Mouse (Mus musculus): ENCODE results near the gene Olfr459. TPM values are rescaled to one million over a fixed set of nuclear protein-coding genes. Genes with fewer than 3 reads are reported as not detected.
A peak's percentile ranks its signal among the peaks of the same experiment; 100 is the strongest.

Olfr459 gene
- polyA plus RNA-seq (2015; fragmentation: Nextera tagmentation; extraction: Ambion mirVana), result not detected in 2 replicates

- ATAC-seq, result no peak
- Histone ChIP-seq H3K4me3 (ENCODE audit: low read length) (no peak within 1 kb of the TSS), H3K27ac (ENCODE audit: low read length) (no peak within 1 kb of the TSS), H3K4me2 (ENCODE audit: low read depth, low read length) (no peak within 1 kb of the TSS), H3K36me3 (ENCODE audit: control insufficient read depth, insufficient read depth, low read length) (no peaks in the 10 kb centered on the region), H3K4me1 (ENCODE audit: control insufficient read depth, insufficient read depth, low read length) (no peaks in the 10 kb centered on the region), H3K27me3 (replicated peaks; ENCODE audit: control insufficient read depth, insufficient read depth, low read length) (no peaks in the 10 kb centered on the region), H3K9ac (ENCODE audit: low read depth, low read length) (no peak within 1 kb of the TSS), H3K9me3 (ENCODE audit: control insufficient read depth, low read length) (no peaks in the 10 kb centered on the region)
- 79% methylated on average over 7 of the region's 7 CpGs for WGBS
Observed at GRCm38 (mm10) chr6:41775077-41775476, at the start of gene Olfr459. TSS of gene Olfr459 (minus strand) at chr6:41775177.

GRCm38 (mm10) chr6:41824086-41824485 is 49.1 kb upstream of the Olfr459 start:
- Histone ChIP-seq H3K27me3 (replicated peaks; ENCODE audit: control insufficient read depth, insufficient read depth, low read length) (no peaks in the 10 kb centered on the region), H3K4me2 (ENCODE audit: low read depth, low read length) (no peak overlapping the region), H3K9ac (ENCODE audit: low read depth, low read length) (no peak overlapping the region), H3K4me3 (ENCODE audit: low read length) (no peak overlapping the region), H3K27ac (ENCODE audit: low read length) (no peak overlapping the region), H3K4me1 (ENCODE audit: control insufficient read depth, insufficient read depth, low read length) (no peaks in the 10 kb centered on the region), H3K36me3 (ENCODE audit: control insufficient read depth, insufficient read depth, low read length) (no peaks in the 10 kb centered on the region), H3K9me3 (ENCODE audit: control insufficient read depth, low read length) (no peaks in the 10 kb centered on the region)
- no peak for ATAC-seq

GRCm38 (mm10) chr6:41786700-41787099 is 11.7 kb upstream of the Olfr459 start:
- no peak for ATAC-seq
- Histone ChIP-seq H3K27ac (ENCODE audit: low read length) (no peak overlapping the region), H3K4me3 (ENCODE audit: low read length) (no peak overlapping the region), H3K9ac (ENCODE audit: low read depth, low read length) (no peak overlapping the region), H3K27me3 (replicated peaks; ENCODE audit: control insufficient read depth, insufficient read depth, low read length) (no peaks in the 10 kb centered on the region), H3K36me3 (ENCODE audit: control insufficient read depth, insufficient read depth, low read length) (no peaks in the 10 kb centered on the region), H3K9me3 (ENCODE audit: control insufficient read depth, low read length) (no peaks in the 10 kb centered on the region), H3K4me1 (ENCODE audit: control insufficient read depth, insufficient read depth, low read length) (no peaks in the 10 kb centered on the region), H3K4me2 (ENCODE audit: low read depth, low read length) (no peak overlapping the region)
- 87% methylated on average over 2 of the region's 2 CpGs for WGBS

DNA sequence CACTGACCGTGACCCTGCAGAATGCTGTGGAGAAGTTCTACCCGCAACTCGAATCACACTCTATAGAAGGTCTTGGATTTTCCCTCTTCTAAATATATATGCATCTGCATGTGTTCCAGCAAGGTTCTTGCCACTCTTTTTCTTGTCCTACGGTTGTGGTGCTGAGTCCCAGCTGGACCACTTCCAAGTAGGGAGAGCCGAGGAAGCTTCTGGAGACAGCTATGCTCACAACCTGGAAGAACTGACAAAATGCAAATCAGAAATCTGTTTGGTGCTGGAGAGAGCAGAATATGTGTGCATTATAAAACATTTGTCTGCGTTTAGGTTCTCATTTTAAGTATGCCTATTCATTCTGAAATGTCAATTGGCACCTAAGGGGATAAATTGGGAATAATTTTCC is 744 bp upstream of the Olfr459 start:
- ATAC-seq, result no peak
- no peak overlapping the region for H3K4me3 ChIP-seq (ENCODE audit: low read length)
- no peak overlapping the region for H3K4me2 ChIP-seq (ENCODE audit: low read depth, low read length)
- no peaks in the 10 kb centered on the region for H3K9me3 ChIP-seq (ENCODE audit: control insufficient read depth, low read length)
- no peak overlapping the region for H3K9ac ChIP-seq (ENCODE audit: low read depth, low read length)
- no peaks in the 10 kb centered on the region for H3K27me3 ChIP-seq (replicated peaks; ENCODE audit: control insufficient read depth, insufficient read depth, low read length)
- H3K36me3 ChIP-seq (ENCODE audit: control insufficient read depth, insufficient read depth, low read length), result no peaks in the 10 kb centered on the region
- H3K4me1 ChIP-seq (ENCODE audit: control insufficient read depth, insufficient read depth, low read length), result no peaks in the 10 kb centered on the region
- H3K27ac ChIP-seq (ENCODE audit: low read length), result no peak overlapping the region
- 70% methylated on average over 6 of the region's 6 CpGs for WGBS

GRCm38 (mm10) chr6:41769872-41770271 is 5.1 kb downstream of the Olfr459 start:
- H3K4me3 ChIP-seq (ENCODE audit: low read length), result no peak overlapping the region
- no peaks in the 10 kb centered on the region for H3K9me3 ChIP-seq (ENCODE audit: control insufficient read depth, low read length)
- H3K36me3 ChIP-seq (ENCODE audit: control insufficient read depth, insufficient read depth, low read length), result no peaks in the 10 kb centered on the region
- no peaks in the 10 kb centered on the region for H3K4me1 ChIP-seq (ENCODE audit: control insufficient read depth, insufficient read depth, low read length)
- no peak for ATAC-seq
- H3K9ac ChIP-seq (ENCODE audit: low read depth, low read length), result no peak overlapping the region
- H3K4me2 ChIP-seq (ENCODE audit: low read depth, low read length), result no peak overlapping the region
- WGBS, result 83% methylated on average over 1 of the region's 1 CpGs
- no peaks in the 10 kb centered on the region for H3K27me3 ChIP-seq (replicated peaks; ENCODE audit: control insufficient read depth, insufficient read depth, low read length)
- H3K27ac ChIP-seq (ENCODE audit: low read length), result no peak overlapping the region

DNA sequence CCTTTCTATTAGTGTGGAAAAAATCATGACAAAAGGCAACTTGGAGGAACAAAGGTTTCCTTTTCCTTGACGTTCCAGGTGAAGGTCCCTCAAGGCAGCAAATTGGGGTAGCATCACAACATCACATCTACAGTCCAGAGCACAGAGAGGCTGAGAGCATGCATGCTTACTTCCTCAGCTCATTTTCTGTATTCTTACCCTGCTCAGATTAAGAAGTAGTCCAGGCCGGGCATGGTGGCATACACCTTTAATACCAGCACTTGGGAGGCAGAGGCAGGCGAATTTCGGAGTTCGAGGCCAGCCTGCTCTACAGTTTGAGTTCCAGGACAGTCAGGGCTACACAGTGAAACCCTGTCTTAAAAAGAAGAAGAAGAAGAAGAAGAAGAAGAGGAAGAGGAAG is 10.7 kb downstream of the Olfr459 start:
- Histone ChIP-seq H3K4me2 (ENCODE audit: low read depth, low read length) (no peak overlapping the region), H3K4me1 (ENCODE audit: control insufficient read depth, insufficient read depth, low read length) (no peaks in the 10 kb centered on the region), H3K36me3 (ENCODE audit: control insufficient read depth, insufficient read depth, low read length) (no peaks in the 10 kb centered on the region), H3K9me3 (ENCODE audit: control insufficient read depth, low read length) (no peaks in the 10 kb centered on the region), H3K27ac (ENCODE audit: low read length) (no peak overlapping the region), H3K9ac (ENCODE audit: low read depth, low read length) (no peak overlapping the region), H3K27me3 (replicated peaks; ENCODE audit: control insufficient read depth, insufficient read depth, low read length) (no peaks in the 10 kb centered on the region), H3K4me3 (ENCODE audit: low read length) (no peak overlapping the region)
- WGBS, result 85% methylated on average over 5 of the region's 5 CpGs
- no peak for ATAC-seq

- Histone ChIP-seq H3K9ac (ENCODE audit: low read depth, low read length) (no peak overlapping the region), H3K36me3 (ENCODE audit: control insufficient read depth, insufficient read depth, low read length) (no peaks in the 10 kb centered on the region), H3K4me3 (ENCODE audit: low read length) (no peak overlapping the region), H3K4me1 (ENCODE audit: control insufficient read depth, insufficient read depth, low read length) (no peaks in the 10 kb centered on the region), H3K27me3 (replicated peaks; ENCODE audit: control insufficient read depth, insufficient read depth, low read length) (no peaks in the 10 kb centered on the region), H3K27ac (ENCODE audit: low read length) (no peak overlapping the region), H3K9me3 (ENCODE audit: control insufficient read depth, low read length) (no peaks in the 10 kb centered on the region), H3K4me2 (ENCODE audit: low read depth, low read length) (no peak overlapping the region)
- no peak for ATAC-seq
- 68% methylated on average over 1 of the region's 1 CpGs for WGBS
Observed at GRCm38 (mm10) chr6:41762370-41762757, 12.6 kb downstream of the Olfr459 start.

DNA sequence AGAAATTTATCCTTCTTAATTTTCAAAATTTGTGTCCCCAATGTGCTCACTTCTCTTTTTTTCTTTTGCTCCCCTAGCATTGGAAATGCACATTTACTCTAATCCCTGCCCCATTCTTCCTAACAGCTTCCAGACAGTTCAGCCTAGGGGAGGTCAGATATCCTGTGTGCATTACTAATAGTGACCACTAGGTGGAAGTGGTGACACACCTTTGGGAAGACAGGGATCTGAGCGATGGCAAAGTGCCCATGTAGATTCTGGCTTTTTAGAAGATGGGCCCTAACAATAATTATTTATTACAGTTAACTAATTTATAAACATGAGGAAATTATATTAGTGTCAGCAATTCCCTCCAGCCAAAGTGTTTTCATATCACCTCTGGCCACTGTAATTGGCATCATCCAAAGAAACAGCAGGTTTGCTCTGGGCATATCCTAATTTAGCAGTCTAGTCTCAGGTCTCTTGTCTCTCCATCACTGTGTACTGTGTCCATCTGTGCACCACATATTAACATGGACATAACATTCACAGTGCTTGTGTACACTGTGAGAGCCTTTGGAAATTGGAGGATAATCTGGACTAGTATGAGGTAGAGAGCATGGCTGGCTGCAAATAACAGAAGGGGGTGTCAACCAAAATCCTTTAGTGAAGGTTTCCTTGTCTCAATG is 13.1 kb downstream of the Olfr459 start:
- Histone ChIP-seq H3K4me1 (ENCODE audit: control insufficient read depth, insufficient read depth, low read length) (no peaks in the 10 kb centered on the region), H3K27me3 (replicated peaks; ENCODE audit: control insufficient read depth, insufficient read depth, low read length) (no peaks in the 10 kb centered on the region), H3K9me3 (ENCODE audit: control insufficient read depth, low read length) (no peaks in the 10 kb centered on the region), H3K4me2 (ENCODE audit: low read depth, low read length) (no peak overlapping the region), H3K9ac (ENCODE audit: low read depth, low read length) (no peak overlapping the region), H3K36me3 (ENCODE audit: control insufficient read depth, insufficient read depth, low read length) (no peaks in the 10 kb centered on the region), H3K4me3 (ENCODE audit: low read length) (no peak overlapping the region), H3K27ac (ENCODE audit: low read length) (no peak overlapping the region)
- peak; percentile 82 for ATAC-seq
- WGBS, result 5% methylated on average over 1 of the region's 1 CpGs

DNA sequence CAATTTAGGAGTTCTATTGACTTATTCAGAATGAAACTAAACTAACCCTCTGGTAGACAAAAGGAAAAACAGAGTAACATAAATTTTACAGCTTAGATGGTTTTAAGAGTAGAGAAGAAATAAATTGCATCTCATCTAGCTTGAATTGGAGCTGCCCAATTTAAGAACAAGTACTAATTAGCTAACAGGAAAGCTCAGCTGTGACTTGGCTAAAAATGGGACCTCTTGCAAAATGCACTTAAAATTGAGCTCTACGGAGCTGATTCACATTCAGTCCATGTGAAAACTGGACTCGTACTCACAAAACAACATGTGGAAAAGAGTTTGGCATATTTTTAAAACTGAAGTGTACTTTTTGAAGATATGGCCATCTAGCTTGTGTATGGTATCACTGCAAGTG is 15.4 kb downstream of the Olfr459 start:
- no peak for ATAC-seq
- no peak overlapping the region for H3K9ac ChIP-seq (ENCODE audit: low read depth, low read length)
- no peaks in the 10 kb centered on the region for H3K4me1 ChIP-seq (ENCODE audit: control insufficient read depth, insufficient read depth, low read length)
- H3K27me3 ChIP-seq (replicated peaks; ENCODE audit: control insufficient read depth, insufficient read depth, low read length), result no peaks in the 10 kb centered on the region
- H3K9me3 ChIP-seq (ENCODE audit: control insufficient read depth, low read length), result no peaks in the 10 kb centered on the region
- no peaks in the 10 kb centered on the region for H3K36me3 ChIP-seq (ENCODE audit: control insufficient read depth, insufficient read depth, low read length)
- WGBS, result 87% methylated on average over 2 of the region's 2 CpGs
- H3K4me2 ChIP-seq (ENCODE audit: low read depth, low read length), result no peak overlapping the region
- no peak overlapping the region for H3K4me3 ChIP-seq (ENCODE audit: low read length)
- no peak overlapping the region for H3K27ac ChIP-seq (ENCODE audit: low read length)

GRCm38 (mm10) chr6:41758421-41758820 is 16.6 kb downstream of the Olfr459 start:
- no peaks in the 10 kb centered on the region for H3K4me1 ChIP-seq (ENCODE audit: control insufficient read depth, insufficient read depth, low read length)
- 81% methylated on average over 1 of the region's 1 CpGs for WGBS
- no peaks in the 10 kb centered on the region for H3K27me3 ChIP-seq (replicated peaks; ENCODE audit: control insufficient read depth, insufficient read depth, low read length)
- ATAC-seq, result no peak
- no peak overlapping the region for H3K9ac ChIP-seq (ENCODE audit: low read depth, low read length)
- H3K27ac ChIP-seq (ENCODE audit: low read length), result no peak overlapping the region
- no peak overlapping the region for H3K4me3 ChIP-seq (ENCODE audit: low read length)
- H3K4me2 ChIP-seq (ENCODE audit: low read depth, low read length), result no peak overlapping the region
- H3K9me3 ChIP-seq (ENCODE audit: control insufficient read depth, low read length), result no peaks in the 10 kb centered on the region
- no peaks in the 10 kb centered on the region for H3K36me3 ChIP-seq (ENCODE audit: control insufficient read depth, insufficient read depth, low read length)

Data from intestine, embryonic 16.5 days (tissue).